Mouse (Mus musculus) embryonic facial prominence, embryonic 12.5 days (tissue): Measurements from ENCODE around the gene Krt86. TPM values are rescaled to one million over a fixed set of nuclear protein-coding genes. Genes with fewer than 3 reads are reported as not detected.

ENCODE experiments used
- ATAC-seq: fragments of 200-750 bp; cut with Nextera tagmentation; 2 replicates; pipeline ENCODE4 v1.8.0; 2017; ENCODE audit not compliant: insufficient number of reproducible peaks, insufficient read depth, low FRiP score, low TSS enrichment
- H3K27ac ChIP-seq: fragments of 300-500 bp; sonication (generic); 2 replicates; pipeline ENCODE4 v1.5.1; 2016; ENCODE audit warnings: mild to moderate bottlenecking
- H3K27me3 ChIP-seq: fragments of 300-500 bp; sonication (generic); 2 replicates; pipeline ENCODE4 v1.6.1; 2016; ENCODE audit warnings: mild to moderate bottlenecking, moderate library complexity
- H3K36me3 ChIP-seq: fragments of 300-500 bp; sonication (generic); 2 replicates; pipeline ENCODE4 v1.6.1; 2016; ENCODE audit warnings: mild to moderate bottlenecking
- H3K4me1 ChIP-seq: fragments of 300-500 bp; sonication (generic); 2 replicates; pipeline ENCODE4 v1.6.1; 2016
- H3K4me2 ChIP-seq: fragments of 300-500 bp; sonication (generic); replicated peaks from 2 replicates; pipeline ENCODE4 v1.6.1; 2016; ENCODE audit warnings: mild to moderate bottlenecking, moderate library complexity
- H3K4me3 ChIP-seq: fragments of 300-500 bp; sonication (generic); 2 replicates; pipeline ENCODE4 v1.5.1; 2016; ENCODE audit warnings: mild to moderate bottlenecking
- H3K9ac ChIP-seq: fragments of 300-500 bp; sonication (generic); 2 replicates; pipeline ENCODE4 v1.6.1; 2016; ENCODE audit warnings: mild to moderate bottlenecking, moderate library complexity
- H3K9me3 ChIP-seq: fragments of 300-500 bp; sonication (generic); 2 replicates; pipeline ENCODE4 v1.6.1; 2016; ENCODE audit warnings: mild to moderate bottlenecking, moderate library complexity
- WGBS: fragments of 180-500 bp; shearing (Covaris S2); methylation state at CpG from one replicate; pipeline ENCODE4 v1.1.7; 2016; 5-methylcytosine and 5-hydroxymethylcytosine counted together
- polyA plus RNA-seq: library from polyadenylated mRNA; unstranded; fragments of >200 nt; fragmentation: Nextera tagmentation; extraction: Ambion mirVana; gene quantifications from 2 replicates; pipeline ENCODE4 v1.2.1, GENCODE M21; 2016

Gene Krt86
- polyA plus RNA-seq: not detected in 2 replicates

DNA sequence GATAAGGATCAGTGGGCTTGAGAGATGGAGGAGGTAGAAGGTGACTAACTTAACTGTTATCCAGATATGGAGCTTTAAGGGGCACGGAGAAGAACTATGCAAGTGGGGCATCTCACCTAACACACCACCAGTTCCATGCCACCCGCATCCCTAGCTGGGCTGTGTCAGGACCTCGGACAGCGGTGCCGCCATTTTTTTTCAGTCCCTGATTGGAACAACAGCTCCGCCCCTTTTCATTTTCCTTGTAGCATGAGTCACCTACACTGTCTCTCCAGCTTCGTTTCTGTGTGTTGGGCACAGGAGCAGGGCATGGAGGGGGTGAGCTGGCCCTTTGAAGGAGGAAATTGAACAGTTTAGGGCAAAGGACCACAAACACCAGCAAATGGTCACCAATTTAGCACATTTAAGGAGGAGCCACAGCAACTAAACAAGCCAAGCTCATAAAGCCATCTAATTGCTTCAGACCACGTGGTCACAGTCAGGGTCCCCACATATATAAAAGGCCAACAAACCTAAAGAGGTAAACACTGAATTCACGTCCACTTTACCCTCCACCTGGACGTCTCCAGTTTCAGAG, at the start of gene Krt86:
Gene Krt86 (plus strand): TSS at position 527 of the 577 bp plus-strand sequence.
- H3K9me3 ChIP-seq: no peaks in the 10 kb centered on the region
- H3K4me2 ChIP-seq: no peak within 1 kb of the TSS
- no peak within 1 kb of the TSS for H3K4me3 ChIP-seq
- 34% methylated on average over 10 of the region's 10 CpGs for WGBS
- no peak within 1 kb of the TSS for H3K9ac ChIP-seq
- peaks cover 3% of the 10 kb centered on the region; the same call in 1 of the 2 replicates for H3K27me3 ChIP-seq
- ATAC-seq: no peak
- H3K27ac ChIP-seq: no peak within 1 kb of the TSS
- no peaks in the 10 kb centered on the region for H3K4me1 ChIP-seq
- no peaks in the 10 kb centered on the region for H3K36me3 ChIP-seq

DNA sequence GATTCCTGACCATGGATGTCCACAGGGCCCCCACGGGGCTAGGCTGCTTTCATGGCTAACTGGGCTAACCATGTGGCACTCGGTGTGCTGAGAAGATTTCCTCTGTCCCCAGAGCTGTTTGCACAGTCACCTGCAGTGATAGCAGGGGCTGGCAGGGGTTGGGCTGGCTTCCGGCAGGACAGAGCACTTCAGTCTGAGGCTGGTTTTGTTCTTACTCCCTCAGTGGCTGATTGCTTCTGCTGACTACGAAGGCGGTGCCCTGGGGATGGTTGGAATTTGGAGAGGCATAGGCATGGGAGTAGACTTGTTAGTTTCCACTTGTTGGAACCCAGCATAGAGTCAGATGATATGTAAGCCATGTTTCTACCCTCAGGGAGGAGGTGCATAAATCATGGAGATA, 48.4 kb upstream of the Krt86 start:
- ATAC-seq: no peak
- no peak overlapping the region for H3K4me2 ChIP-seq
- H3K27me3 ChIP-seq: no peaks in the 10 kb centered on the region
- no peak overlapping the region for H3K4me3 ChIP-seq
- 12% methylated on average over 5 of the region's 5 CpGs for WGBS
- H3K4me1 ChIP-seq: no peaks in the 10 kb centered on the region
- H3K27ac ChIP-seq: no peak overlapping the region
- H3K9me3 ChIP-seq: no peaks in the 10 kb centered on the region
- no peaks in the 10 kb centered on the region for H3K36me3 ChIP-seq
- H3K9ac ChIP-seq: no peak overlapping the region

DNA sequence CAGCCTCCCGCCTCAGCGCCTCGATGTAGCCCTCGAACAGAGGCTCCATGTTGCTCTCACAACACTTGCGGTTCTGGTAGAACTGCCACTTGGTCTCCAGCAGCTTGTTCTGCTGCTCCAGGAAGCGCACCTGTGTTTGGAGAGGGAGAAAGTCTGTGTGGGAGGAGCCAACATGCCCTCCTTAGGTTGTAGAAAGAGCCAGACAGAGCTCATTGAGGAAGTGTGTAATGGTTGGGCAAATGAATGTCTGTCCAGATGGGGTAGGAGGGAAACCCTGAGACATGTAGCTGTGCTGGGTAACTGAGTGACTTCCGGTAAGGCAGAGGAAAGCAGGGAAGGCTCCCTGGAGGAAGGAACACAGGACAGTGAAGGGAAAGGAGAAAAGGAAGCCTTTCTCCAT, 36.7 kb upstream of the Krt86 start:
- Histone ChIP-seq H3K27me3 (peaks cover 46% of the 10 kb centered on the region), H3K9ac (no peak overlapping the region), H3K9me3 (no peaks in the 10 kb centered on the region), H3K27ac (no peak overlapping the region), H3K36me3 (no peaks in the 10 kb centered on the region), H3K4me1 (peaks cover 6% of the 10 kb centered on the region), H3K4me3 (no peak overlapping the region), H3K4me2 (no peak overlapping the region)
- no peak for ATAC-seq
- WGBS: 87% methylated on average over 7 of the region's 7 CpGs

DNA sequence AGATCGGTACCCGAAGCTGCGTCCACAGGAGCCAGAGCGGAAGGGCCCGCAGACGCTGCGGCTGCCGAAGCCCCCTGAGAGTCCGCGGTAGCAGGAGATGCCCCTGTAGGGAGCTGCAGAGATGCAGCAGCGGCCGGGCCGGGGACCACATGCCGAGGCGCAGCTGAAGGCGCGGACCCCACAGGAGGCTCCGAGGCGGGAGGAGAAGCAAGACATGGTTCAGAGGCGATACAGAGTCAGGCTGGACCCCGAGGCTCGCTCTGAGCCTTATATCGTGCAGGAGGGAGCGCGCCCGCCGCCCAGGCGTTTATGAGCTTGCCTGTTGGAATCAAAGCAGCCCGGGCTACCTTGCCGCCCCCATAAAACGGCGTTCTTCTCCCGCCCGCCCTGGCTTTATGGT, 34.7 kb upstream of the Krt86 start, which contains the start of gene Krt87:
Gene Krt87 (minus strand): TSS at position 250 of the 400 bp plus-strand sequence.
- peak within 1 kb of the TSS; percentile 30 for H3K4me3 ChIP-seq
- 4% methylated on average over 34 of the region's 34 CpGs for WGBS
- peak within 1 kb of the TSS; percentile 9; the same call in 1 of the 2 replicates for H3K9ac ChIP-seq
- no peak for ATAC-seq
- no peaks in the 10 kb centered on the region for H3K9me3 ChIP-seq
- peaks cover 6% of the 10 kb centered on the region for H3K4me1 ChIP-seq
- H3K27ac ChIP-seq: no peak within 1 kb of the TSS
- peaks cover 46% of the 10 kb centered on the region for H3K27me3 ChIP-seq
- H3K4me2 ChIP-seq: peak within 1 kb of the TSS; percentile 57
- no peaks in the 10 kb centered on the region for H3K36me3 ChIP-seq

DNA sequence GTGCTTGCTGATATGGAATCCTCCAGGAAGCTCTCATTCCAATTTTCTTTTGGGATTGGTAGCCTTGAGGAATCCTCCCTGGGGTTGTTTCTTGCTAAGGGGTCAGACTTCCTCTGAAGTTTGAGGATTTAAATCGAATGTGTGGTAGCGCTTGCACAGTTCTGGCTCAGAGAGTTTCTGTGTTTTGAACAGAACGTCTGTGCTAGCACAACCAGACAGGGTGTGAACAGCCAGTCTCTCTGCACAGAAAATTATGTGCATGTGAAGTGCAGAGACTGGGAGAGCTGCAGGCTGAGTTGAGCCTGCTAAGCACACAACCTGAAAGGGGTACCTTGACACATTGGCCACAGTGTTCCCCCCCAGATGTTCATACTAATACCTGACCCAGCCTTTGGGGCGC, 32.4 kb upstream of the Krt86 start:
- Histone ChIP-seq H3K4me1 (peaks cover 6% of the 10 kb centered on the region), H3K36me3 (no peaks in the 10 kb centered on the region), H3K4me3 (no peak overlapping the region), H3K9ac (no peak overlapping the region), H3K27ac (no peak overlapping the region), H3K9me3 (no peaks in the 10 kb centered on the region), H3K4me2 (no peak overlapping the region), H3K27me3 (peaks cover 46% of the 10 kb centered on the region)
- 66% methylated on average over 4 of the region's 4 CpGs for WGBS
- no peak for ATAC-seq

DNA sequence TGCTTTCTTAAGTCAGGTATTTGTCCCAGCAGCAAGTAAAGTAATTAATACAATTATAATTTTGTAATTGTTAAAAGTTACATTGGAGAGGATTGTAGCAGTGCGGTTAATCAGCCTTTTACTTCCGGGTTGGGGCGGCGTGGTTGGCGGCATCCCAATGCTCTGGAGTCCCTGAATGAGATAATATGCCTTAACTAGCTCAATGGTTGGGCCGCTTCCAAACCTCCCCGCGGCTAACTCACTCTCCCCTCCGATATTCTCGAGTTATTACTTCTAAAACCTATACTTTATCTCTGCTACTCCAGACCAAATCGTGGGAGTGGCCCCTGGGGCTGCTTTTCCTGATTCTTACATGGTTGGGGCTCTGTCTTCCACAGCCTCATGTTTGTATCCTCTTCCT, 26.7 kb upstream of the Krt86 start:
- no peak overlapping the region for H3K27ac ChIP-seq
- ATAC-seq: no peak
- 75% methylated on average over 11 of the region's 11 CpGs for WGBS
- H3K36me3 ChIP-seq: no peaks in the 10 kb centered on the region
- H3K4me2 ChIP-seq: no peak overlapping the region
- H3K9ac ChIP-seq: no peak overlapping the region
- H3K9me3 ChIP-seq: no peaks in the 10 kb centered on the region
- H3K27me3 ChIP-seq: no peaks in the 10 kb centered on the region; the same call in 1 of the 2 replicates
- no peaks in the 10 kb centered on the region for H3K4me1 ChIP-seq
- no peak overlapping the region for H3K4me3 ChIP-seq

DNA sequence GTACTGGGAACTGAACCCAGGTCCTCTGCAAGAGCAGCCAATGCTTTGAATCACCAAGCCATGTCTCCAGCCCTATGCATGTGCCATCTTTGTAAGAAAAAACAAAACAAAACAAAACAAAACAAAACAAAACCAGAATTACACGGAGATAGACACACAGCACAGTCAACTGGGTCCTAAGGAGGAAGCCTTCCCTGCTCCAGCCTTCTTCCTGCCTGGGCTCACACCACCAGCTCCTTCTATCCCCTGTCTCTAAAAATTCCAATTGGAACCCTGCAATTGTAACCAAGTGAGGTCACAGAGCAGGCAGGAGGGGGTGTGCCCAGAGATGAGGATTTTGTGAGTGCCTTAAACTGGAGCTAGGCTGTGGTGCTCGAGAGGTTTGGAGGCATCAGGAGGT, 25.8 kb upstream of the Krt86 start, which contains the start of gene Krt88:
Gene Krt88 (plus strand): TSS at position 301 of the 400 bp plus-strand sequence.
- H3K4me3 ChIP-seq: no peak within 1 kb of the TSS
- H3K36me3 ChIP-seq: no peaks in the 10 kb centered on the region
- 61% methylated on average over 2 of the region's 2 CpGs for WGBS
- H3K9me3 ChIP-seq: no peaks in the 10 kb centered on the region
- no peaks in the 10 kb centered on the region; the same call in 1 of the 2 replicates for H3K27me3 ChIP-seq
- no peak for ATAC-seq
- no peak within 1 kb of the TSS for H3K4me2 ChIP-seq
- no peak within 1 kb of the TSS for H3K9ac ChIP-seq
- H3K27ac ChIP-seq: no peak within 1 kb of the TSS
- no peaks in the 10 kb centered on the region for H3K4me1 ChIP-seq

DNA sequence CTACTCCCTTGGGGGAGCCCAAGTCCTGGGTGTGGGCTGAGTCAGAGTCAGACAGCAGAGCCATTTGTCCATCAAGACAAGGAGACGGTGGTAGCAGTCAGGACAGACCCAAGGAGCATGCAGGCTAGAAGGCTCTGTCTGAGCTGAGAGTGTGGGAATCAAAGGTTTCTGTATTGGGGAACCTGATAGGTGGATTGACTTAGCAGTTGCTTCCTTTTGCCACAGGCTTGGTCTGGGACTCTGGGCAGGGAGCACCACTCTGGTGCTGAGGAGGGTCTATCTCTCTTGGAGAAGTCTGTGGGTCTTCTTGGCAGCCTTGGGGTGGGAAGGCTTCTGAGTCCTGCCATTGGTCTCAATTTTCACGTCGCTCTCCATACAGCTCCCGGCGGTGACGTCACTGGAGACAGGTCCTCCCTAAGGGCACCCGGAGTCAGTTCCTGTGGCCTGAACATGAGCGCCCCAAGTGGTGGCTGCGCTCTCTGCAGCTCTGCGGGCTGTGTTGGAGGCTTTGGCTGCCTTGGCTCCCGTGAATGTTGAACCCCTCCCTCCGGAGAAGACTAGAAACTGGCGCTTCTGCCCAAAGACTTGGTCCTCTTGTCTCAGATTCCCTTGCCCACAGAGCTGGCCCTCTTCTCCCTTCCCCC, 20.1 kb upstream of the Krt86 start:
- H3K27me3 ChIP-seq: no peaks in the 10 kb centered on the region
- no peaks in the 10 kb centered on the region for H3K9me3 ChIP-seq
- H3K4me1 ChIP-seq: no peaks in the 10 kb centered on the region
- no peak for ATAC-seq
- no peaks in the 10 kb centered on the region for H3K36me3 ChIP-seq
- H3K9ac ChIP-seq: no peak overlapping the region
- H3K27ac ChIP-seq: no peak overlapping the region
- no peak overlapping the region for H3K4me2 ChIP-seq
- H3K4me3 ChIP-seq: no peak overlapping the region
- WGBS: 7% methylated on average over 13 of the region's 13 CpGs

DNA sequence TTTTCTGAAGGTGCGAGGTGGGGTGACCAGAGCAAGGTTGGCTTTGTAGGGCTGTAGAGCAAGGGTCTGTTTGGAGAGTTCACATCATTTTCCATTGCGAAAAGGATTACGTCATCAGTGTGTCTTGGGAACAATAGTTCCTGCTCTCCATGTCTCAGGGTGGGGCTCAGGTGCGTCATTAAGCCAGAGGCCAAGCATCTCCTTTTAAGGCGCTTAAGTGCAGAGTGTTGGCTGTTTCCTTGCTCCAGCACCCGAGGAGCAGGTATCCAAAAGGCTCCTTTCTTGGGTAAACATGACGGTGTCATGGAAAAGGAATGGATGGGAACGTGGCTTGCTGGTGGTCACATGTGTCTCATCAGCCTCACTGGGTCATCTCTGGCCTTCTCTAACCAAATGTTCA, 18.5 kb upstream of the Krt86 start:
- 83% methylated on average over 8 of the region's 8 CpGs for WGBS
- no peak for ATAC-seq
- H3K9ac ChIP-seq: no peak overlapping the region
- no peaks in the 10 kb centered on the region for H3K4me1 ChIP-seq
- H3K27ac ChIP-seq: no peak overlapping the region
- H3K27me3 ChIP-seq: no peaks in the 10 kb centered on the region
- no peak overlapping the region for H3K4me3 ChIP-seq
- H3K36me3 ChIP-seq: no peaks in the 10 kb centered on the region
- H3K9me3 ChIP-seq: no peaks in the 10 kb centered on the region
- H3K4me2 ChIP-seq: no peak overlapping the region

DNA sequence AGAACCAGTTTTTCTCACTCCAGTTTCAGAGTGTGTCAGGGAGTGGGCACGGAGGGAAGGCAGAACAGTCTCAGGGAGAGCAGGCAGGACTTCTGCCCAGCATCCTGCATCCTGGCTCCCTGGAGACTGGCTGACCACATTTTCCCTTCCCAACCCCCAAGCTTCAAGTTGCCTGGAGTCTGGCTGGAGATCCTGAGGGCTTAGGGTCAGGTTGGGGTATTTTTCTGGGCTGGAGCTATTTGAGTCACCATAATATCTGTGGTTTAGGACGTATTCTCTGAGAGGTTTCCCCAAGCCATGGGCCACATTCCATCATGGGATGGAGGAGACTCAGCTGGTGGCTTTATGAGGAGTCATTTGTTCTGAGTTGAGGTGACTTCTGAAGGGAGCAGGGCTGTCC, 18.0 kb upstream of the Krt86 start:
- ATAC-seq: no peak
- Histone ChIP-seq H3K36me3 (no peaks in the 10 kb centered on the region), H3K27ac (no peak overlapping the region), H3K4me1 (no peaks in the 10 kb centered on the region), H3K4me3 (no peak overlapping the region), H3K9me3 (no peaks in the 10 kb centered on the region), H3K27me3 (no peaks in the 10 kb centered on the region), H3K9ac (no peak overlapping the region), H3K4me2 (no peak overlapping the region)
- 75% methylated on average over 2 of the region's 2 CpGs for WGBS

DNA sequence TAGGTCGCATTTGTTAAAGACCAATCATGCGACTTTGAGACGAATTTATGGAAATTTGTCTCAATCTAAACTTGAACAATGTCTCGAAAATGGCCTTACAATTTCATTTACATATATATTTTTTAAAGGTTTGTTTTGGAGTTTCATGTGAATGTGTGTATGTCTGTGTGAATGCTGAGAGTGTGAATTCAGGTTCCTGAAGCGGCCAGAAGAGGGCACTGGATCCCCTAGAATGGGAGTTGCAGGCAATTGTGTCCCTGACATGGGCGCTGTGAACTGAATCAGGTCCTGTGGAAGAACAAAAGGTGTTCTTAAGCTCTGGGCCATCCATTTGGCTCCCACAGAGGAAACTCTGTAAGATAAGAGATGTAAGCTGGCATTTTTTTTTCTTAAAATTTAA, 17.4 kb upstream of the Krt86 start:
- WGBS: 85% methylated on average over 6 of the region's 6 CpGs
- Histone ChIP-seq H3K4me3 (no peak overlapping the region), H3K4me1 (no peaks in the 10 kb centered on the region), H3K27me3 (no peaks in the 10 kb centered on the region), H3K9me3 (no peaks in the 10 kb centered on the region), H3K27ac (no peak overlapping the region), H3K9ac (no peak overlapping the region), H3K36me3 (no peaks in the 10 kb centered on the region), H3K4me2 (no peak overlapping the region)
- ATAC-seq: no peak

DNA sequence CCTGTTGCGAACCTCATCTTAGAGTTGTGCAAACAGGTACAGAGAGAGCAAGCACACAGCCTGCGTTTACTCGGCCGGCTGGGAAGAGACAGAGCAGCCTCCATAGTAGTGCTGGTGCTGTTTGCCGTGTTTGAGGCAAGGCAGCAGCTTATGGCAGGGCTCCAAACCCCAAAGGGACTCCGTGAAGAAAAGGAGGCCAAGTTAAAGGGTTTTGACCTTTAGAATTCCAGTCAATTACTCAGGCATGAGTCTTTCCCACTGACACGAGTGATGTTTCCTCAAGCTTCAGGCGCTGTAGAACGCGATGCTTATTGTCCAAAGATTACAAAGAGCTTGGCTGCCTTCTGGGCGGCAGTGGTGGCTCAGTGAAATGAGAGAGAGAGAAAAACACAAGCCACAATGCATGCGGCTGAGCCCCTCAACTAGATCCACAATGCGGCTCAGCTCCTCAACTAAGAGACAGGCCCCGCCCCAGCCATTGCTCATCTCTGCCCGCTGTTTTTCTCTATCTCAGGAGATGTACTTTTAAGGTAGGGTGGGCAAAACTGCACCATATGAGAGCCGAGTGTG, 14.8 kb upstream of the Krt86 start:
- H3K4me1 ChIP-seq: no peaks in the 10 kb centered on the region
- no peak overlapping the region for H3K4me3 ChIP-seq
- 57% methylated on average over 16 of the region's 16 CpGs for WGBS
- H3K27ac ChIP-seq: no peak overlapping the region
- H3K27me3 ChIP-seq: no peaks in the 10 kb centered on the region
- no peaks in the 10 kb centered on the region for H3K36me3 ChIP-seq
- no peaks in the 10 kb centered on the region for H3K9me3 ChIP-seq
- H3K9ac ChIP-seq: no peak overlapping the region
- ATAC-seq: no peak
- no peak overlapping the region for H3K4me2 ChIP-seq
